Mouse (Mus musculus) frontal cortex, adult (tissue): ENCODE measurements around the gene Hoxa10.

Experiments used
- ATAC-seq: cut with Nextera tagmentation; 2 replicates; pipeline ENCODE4 v1.9.2; 2017; ENCODE audit warnings: mild to moderate bottlenecking, moderate library complexity, mixed read lengths; ENCODE audit not compliant: low TSS enrichment

Gene Hoxa10

GRCm38 (mm10) chr6:52217895-52218642, 22.6 kb downstream of the Hoxa10 start:
- no peak for ATAC-seq

- ATAC-seq, result no peak
Observed at GRCm38 (mm10) chr6:52217459-52217768, 23.2 kb downstream of the Hoxa10 start.

GRCm38 (mm10) chr6:52216691-52217458, 23.8 kb downstream of the Hoxa10 start:
- no peak for ATAC-seq

GRCm38 (mm10) chr6:52215771-52216535, 24.7 kb downstream of the Hoxa10 start:
- no peak for ATAC-seq

- ATAC-seq, result no peak
Observed at GRCm38 (mm10) chr6:52215070-52215469, 25.6 kb downstream of the Hoxa10 start.

- ATAC-seq, result no peak
Observed at GRCm38 (mm10) chr6:52214271-52214670, 26.4 kb downstream of the Hoxa10 start.

GRCm38 (mm10) chr6:52213119-52213986, 27.3 kb downstream of the Hoxa10 start, which contains the start of the genes Hoxa3 and Gm28308:
Hoxa3 (minus strand) TSS chr6:52213336.
Gm28308 (minus strand) TSS chr6:52213339.
- no peak for ATAC-seq

GRCm38 (mm10) chr6:52212556-52213118, 28.0 kb downstream of the Hoxa10 start:
- no peak for ATAC-seq

GRCm38 (mm10) chr6:52211961-52212360, 28.7 kb downstream of the Hoxa10 start:
- ATAC-seq, result no peak

- ATAC-seq, result peak; percentile 50
Observed at GRCm38 (mm10) chr6:52211170-52211935, 29.3 kb downstream of the Hoxa10 start.

- no peak for ATAC-seq
Observed at GRCm38 (mm10) chr6:52209685-52210046, 31.0 kb downstream of the Hoxa10 start.

GRCm38 (mm10) chr6:52208868-52209684, 31.6 kb downstream of the Hoxa10 start:
- ATAC-seq, result no peak

GRCm38 (mm10) chr6:52208072-52208867, 32.4 kb downstream of the Hoxa10 start, which contains the start of gene Hoxa6:
Hoxa6 (minus strand) TSS chr6:52208722.
- ATAC-seq, result no peak

- ATAC-seq, result no peak
Observed at GRCm38 (mm10) chr6:52207684-52207976, 33.0 kb downstream of the Hoxa10 start.

GRCm38 (mm10) chr6:52206882-52207683, 33.6 kb downstream of the Hoxa10 start:
- ATAC-seq, result no peak

GRCm38 (mm10) chr6:52205638-52206621, 34.7 kb downstream of the Hoxa10 start:
- no peak for ATAC-seq

- no peak for ATAC-seq
Observed at GRCm38 (mm10) chr6:52205221-52205620, 35.4 kb downstream of the Hoxa10 start.
